Mouse (Mus musculus) limb, embryonic 13.5 days (tissue): ENCODE measurements around the gene Nelfa. TPM values are rescaled to one million over a fixed set of nuclear protein-coding genes. Genes with fewer than 3 reads are reported as not detected.
"Not testable (repeated sequence)": the region's sequence is repeated elsewhere in the genome, so short reads cannot be mapped to it uniquely, and the experiment has no call there.

ENCODE experiments used
- ATAC-seq: fragments of 200-750 bp; cut with Nextera tagmentation; 2 replicates; pipeline ENCODE4 v1.8.0; 2017; ENCODE audit warnings: low read depth, moderate number of reproducible peaks, moderate TSS enrichment; ENCODE audit not compliant: low FRiP score
- H3K27ac ChIP-seq: fragments of 300-500 bp; sonication (generic); 2 replicates; pipeline ENCODE4 v1.5.1; 2015; ENCODE audit warnings: inconsistent platforms, mild to moderate bottlenecking, moderate library complexity
- H3K27me3 ChIP-seq: fragments of 300-500 bp; sonication (generic); 2 replicates; pipeline ENCODE4 v1.6.1; 2015; ENCODE audit warnings: mild to moderate bottlenecking, inconsistent platforms
- H3K36me3 ChIP-seq: fragments of 300-500 bp; sonication (generic); 2 replicates; pipeline ENCODE4 v1.6.1; 2015; ENCODE audit warnings: inconsistent platforms, mild to moderate bottlenecking, moderate library complexity
- H3K4me1 ChIP-seq: fragments of 300-500 bp; sonication (generic); 2 replicates; pipeline ENCODE4 v1.6.1; 2015; ENCODE audit warnings: inconsistent platforms
- H3K4me2 ChIP-seq: fragments of 300-500 bp; sonication (generic); replicated peaks from 2 replicates; pipeline ENCODE4 v1.6.1; 2015; ENCODE audit warnings: inconsistent platforms, mild to moderate bottlenecking, moderate library complexity
- H3K4me3 ChIP-seq: fragments of 300-500 bp; sonication (generic); 2 replicates; pipeline ENCODE4 v1.5.1; 2015; ENCODE audit warnings: moderate library complexity, mild to moderate bottlenecking, inconsistent platforms
- H3K9ac ChIP-seq: fragments of 300-500 bp; sonication (generic); 2 replicates; pipeline ENCODE4 v1.6.1; 2015; ENCODE audit warnings: mild to moderate bottlenecking, inconsistent platforms
- H3K9me3 ChIP-seq: fragments of 300-500 bp; sonication (generic); 2 replicates; pipeline ENCODE4 v1.6.1; 2016; ENCODE audit warnings: inconsistent platforms
- WGBS: fragments of 180-500 bp; shearing (Covaris S2); methylation state at CpG from one replicate; pipeline ENCODE4 v1.1.7; 2015; 5-methylcytosine and 5-hydroxymethylcytosine counted together
- polyA plus RNA-seq: library from polyadenylated mRNA; unstranded; fragments of >200 nt; fragmentation: Nextera tagmentation; extraction: Ambion mirVana; gene quantifications from 2 replicates; pipeline ENCODE4 v1.2.1, GENCODE M21; 2015

Gene Nelfa
- 64.7 and 70.5 TPM in 2 replicates for polyA plus RNA-seq

DNA sequence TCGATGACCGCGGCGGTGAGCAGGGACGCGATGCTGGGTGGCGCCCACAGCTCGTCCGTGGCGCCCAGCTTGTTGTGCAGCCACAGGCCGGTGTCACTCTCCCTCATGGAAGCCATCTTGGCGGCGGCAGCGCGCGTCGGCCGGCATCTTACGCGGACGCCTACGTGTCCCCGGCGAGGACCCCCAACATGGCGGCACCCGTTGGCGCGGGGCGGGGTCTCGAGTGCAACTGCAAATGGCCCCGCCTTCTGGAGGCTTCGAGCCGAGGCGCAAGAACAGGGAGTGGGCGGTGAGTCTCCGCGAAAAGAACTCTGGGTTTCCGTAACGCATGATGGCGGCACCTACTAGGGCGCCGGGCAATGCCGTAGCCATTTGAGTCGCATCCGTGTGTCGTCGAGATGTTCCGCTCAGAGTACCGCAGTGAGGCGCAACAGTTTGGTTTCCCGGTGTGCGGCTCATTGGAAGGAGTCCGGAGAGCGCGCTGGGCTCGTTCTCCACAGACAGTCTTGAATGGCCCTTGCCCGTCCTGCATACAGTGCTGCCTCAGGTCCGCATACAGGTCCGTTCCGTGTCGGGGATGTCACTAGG is at the start of gene Nelfa:
Gene Nelfa, minus strand, starts transcription at position 294 of the 588 bp plus-strand sequence.
- H3K4me2 ChIP-seq: peak within 1 kb of the TSS; percentile 69
- ATAC-seq: peak; percentile 98
- peaks cover 25% of the 10 kb centered on the region for H3K4me1 ChIP-seq
- H3K27me3 ChIP-seq: no peaks in the 10 kb centered on the region
- peak within 1 kb of the TSS; percentile 92 for H3K27ac ChIP-seq
- peak within 1 kb of the TSS; percentile 94 for H3K9ac ChIP-seq
- peaks cover 17% of the 10 kb centered on the region for H3K9me3 ChIP-seq
- peaks cover 17% of the 10 kb centered on the region for H3K36me3 ChIP-seq
- WGBS: under 1% methylated on average over 61 of the region's 61 CpGs
- H3K4me3 ChIP-seq: peak within 1 kb of the TSS; percentile 86

GRCm38 (mm10) chr5:33983309-33984121 is 47.3 kb upstream of the Nelfa start, which contains the start of gene Gm1673:
Gm1673 (plus strand) TSS chr5:33983433.
- H3K27me3 ChIP-seq: no peaks in the 10 kb centered on the region
- H3K4me1 ChIP-seq: peaks cover 18% of the 10 kb centered on the region
- H3K4me2 ChIP-seq: peak within 1 kb of the TSS; percentile 92
- peak within 1 kb of the TSS; percentile 81 for H3K9ac ChIP-seq
- peak within 1 kb of the TSS; percentile 84 for H3K4me3 ChIP-seq
- H3K9me3 ChIP-seq: no peaks in the 10 kb centered on the region
- WGBS: under 1% methylated on average over 88 of the region's 88 CpGs
- ATAC-seq: peak; percentile 86
- 0 out of 2 replicates have a peak, but pooled peaks cover 12% of the 10 kb centered on the region for H3K36me3 ChIP-seq
- H3K27ac ChIP-seq: 0 out of 2 replicates have a peak within 1 kb of the TSS, but pooled peaks have one; percentile 29

DNA sequence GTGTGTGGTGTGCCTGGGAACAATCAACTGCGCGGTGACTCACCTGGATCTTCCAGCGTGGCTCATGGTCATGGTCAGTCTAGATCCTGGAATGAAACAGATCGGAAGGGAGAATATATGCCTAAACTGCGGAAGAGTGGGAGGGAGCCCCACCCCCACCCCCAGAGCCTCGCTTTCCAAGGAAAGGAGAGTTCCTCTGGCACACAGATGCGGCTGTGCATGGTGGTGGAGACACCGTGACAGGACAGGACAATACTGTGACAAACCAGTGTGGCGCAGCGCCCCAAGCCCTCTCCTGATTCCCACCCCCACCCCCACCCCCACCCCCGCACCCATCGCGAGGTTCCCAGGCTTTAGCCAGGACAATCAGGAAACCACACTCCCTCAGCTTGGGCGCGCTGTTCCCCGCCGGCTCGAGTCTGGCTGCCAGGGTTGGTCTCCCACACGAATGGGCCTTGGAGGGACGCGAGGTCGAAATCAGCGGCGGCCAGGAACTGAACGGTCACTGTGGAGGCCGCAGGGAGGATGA is 46.6 kb upstream of the Nelfa start:
- peak overlapping the region; percentile 81 for H3K9ac ChIP-seq
- peaks cover 18% of the 10 kb centered on the region for H3K4me1 ChIP-seq
- peak overlapping the region; percentile 84 for H3K4me3 ChIP-seq
- 0 out of 2 replicates have a peak, but pooled peaks cover 12% of the 10 kb centered on the region for H3K36me3 ChIP-seq
- ATAC-seq: peak; percentile 37
- peak overlapping the region; percentile 92 for H3K4me2 ChIP-seq
- H3K27ac ChIP-seq: no peak overlapping the region
- WGBS: 5% methylated on average over 26 of the region's 26 CpGs
- H3K9me3 ChIP-seq: no peaks in the 10 kb centered on the region
- H3K27me3 ChIP-seq: no peaks in the 10 kb centered on the region

DNA sequence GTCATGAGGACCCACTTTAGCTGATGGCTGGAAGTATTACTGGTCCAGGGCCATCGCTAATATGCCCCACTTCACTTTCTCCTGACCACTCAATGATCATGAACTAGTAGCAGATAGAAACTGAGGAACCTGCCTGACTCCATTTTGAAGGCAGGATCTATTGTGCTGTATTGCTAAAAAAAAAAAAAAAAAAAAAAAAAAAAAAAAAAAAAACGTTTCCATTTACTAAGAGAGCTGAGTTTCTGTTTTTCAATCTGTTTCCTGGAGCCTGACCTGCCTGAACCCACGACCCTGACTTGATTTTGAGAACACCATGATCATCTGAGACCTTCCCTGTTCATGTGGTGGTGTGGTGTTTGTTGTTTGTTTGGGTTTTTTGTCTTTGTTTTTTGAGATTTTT is 40.1 kb upstream of the Nelfa start:
- no peaks in the 10 kb centered on the region for H3K4me1 ChIP-seq
- 34% methylated on average over 3 of the region's 3 CpGs for WGBS
- no peak overlapping the region for H3K9ac ChIP-seq
- no peak for ATAC-seq
- H3K27me3 ChIP-seq: no peaks in the 10 kb centered on the region
- H3K4me3 ChIP-seq: no peak overlapping the region
- no peak overlapping the region for H3K4me2 ChIP-seq
- H3K27ac ChIP-seq: no peak overlapping the region
- H3K36me3 ChIP-seq: 0 out of 2 replicates have a peak, but pooled peaks cover 2% of the 10 kb centered on the region
- H3K9me3 ChIP-seq: no peaks in the 10 kb centered on the region

GRCm38 (mm10) chr5:33974736-33975135 is 38.5 kb upstream of the Nelfa start:
- no peak overlapping the region for H3K27ac ChIP-seq
- H3K4me2 ChIP-seq: no peak overlapping the region
- H3K9me3 ChIP-seq: no peaks in the 10 kb centered on the region
- H3K27me3 ChIP-seq: no peaks in the 10 kb centered on the region
- H3K4me1 ChIP-seq: no peaks in the 10 kb centered on the region
- H3K36me3 ChIP-seq: 0 out of 2 replicates have a peak, but pooled peaks cover 2% of the 10 kb centered on the region
- ATAC-seq: no peak
- whole genome bisulfite sequencing: 53% methylated on average over 2 of the region's 2 CpGs
- H3K4me3 ChIP-seq: no peak overlapping the region
- no peak overlapping the region for H3K9ac ChIP-seq

GRCm38 (mm10) chr5:33959382-33959781 is 23.2 kb upstream of the Nelfa start:
- Histone ChIP-seq H3K27ac (no peak overlapping the region), H3K4me3 (no peak overlapping the region), H3K27me3 (no peaks in the 10 kb centered on the region), H3K4me1 (no peaks in the 10 kb centered on the region), H3K9me3 (peaks cover 19% of the 10 kb centered on the region; the same call in 1 of the 2 replicates), H3K36me3 (no peaks in the 10 kb centered on the region), H3K9ac (no peak overlapping the region), H3K4me2 (no peak overlapping the region)
- 82% methylated on average over 4 of the region's 4 CpGs for WGBS
- no peak for ATAC-seq

DNA sequence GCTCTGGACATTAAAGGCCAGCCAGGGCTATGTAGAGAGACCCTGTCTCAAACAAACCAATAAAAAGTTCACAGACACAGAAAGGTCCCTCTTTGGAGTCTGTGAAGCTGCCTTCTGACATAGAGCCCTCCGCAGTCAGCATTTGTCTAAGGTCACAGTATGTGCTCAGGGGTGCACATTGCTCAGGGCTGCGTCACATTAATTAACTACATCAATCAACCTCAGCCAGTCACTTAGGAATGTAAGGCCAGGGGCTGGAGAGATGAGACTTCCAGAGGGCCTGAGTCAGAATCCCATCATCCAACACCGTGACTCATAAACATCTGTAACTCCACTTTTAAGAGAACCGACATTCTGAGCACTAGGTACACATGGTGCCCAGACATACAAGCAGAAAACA is 19.7 kb upstream of the Nelfa start:
- no peaks in the 10 kb centered on the region for H3K27me3 ChIP-seq
- H3K27ac ChIP-seq: no peak overlapping the region
- H3K9ac ChIP-seq: no peak overlapping the region
- peaks cover 32% of the 10 kb centered on the region for H3K9me3 ChIP-seq
- WGBS: 58% methylated on average over 4 of the region's 4 CpGs
- H3K36me3 ChIP-seq: no peaks in the 10 kb centered on the region
- no peak for ATAC-seq
- no peaks in the 10 kb centered on the region for H3K4me1 ChIP-seq
- no peak overlapping the region for H3K4me2 ChIP-seq
- no peak overlapping the region for H3K4me3 ChIP-seq

GRCm38 (mm10) chr5:33954354-33954753 is 18.1 kb upstream of the Nelfa start:
- H3K4me3 ChIP-seq: no peak overlapping the region
- H3K4me2 ChIP-seq: no peak overlapping the region
- H3K9ac ChIP-seq: no peak overlapping the region
- no peaks in the 10 kb centered on the region for H3K27me3 ChIP-seq
- H3K27ac ChIP-seq: no peak overlapping the region
- H3K4me1 ChIP-seq: no peaks in the 10 kb centered on the region
- H3K36me3 ChIP-seq: no peaks in the 10 kb centered on the region
- peaks cover 32% of the 10 kb centered on the region for H3K9me3 ChIP-seq
- WGBS: 41% methylated on average over 10 of the region's 10 CpGs
- ATAC-seq: no peak

DNA sequence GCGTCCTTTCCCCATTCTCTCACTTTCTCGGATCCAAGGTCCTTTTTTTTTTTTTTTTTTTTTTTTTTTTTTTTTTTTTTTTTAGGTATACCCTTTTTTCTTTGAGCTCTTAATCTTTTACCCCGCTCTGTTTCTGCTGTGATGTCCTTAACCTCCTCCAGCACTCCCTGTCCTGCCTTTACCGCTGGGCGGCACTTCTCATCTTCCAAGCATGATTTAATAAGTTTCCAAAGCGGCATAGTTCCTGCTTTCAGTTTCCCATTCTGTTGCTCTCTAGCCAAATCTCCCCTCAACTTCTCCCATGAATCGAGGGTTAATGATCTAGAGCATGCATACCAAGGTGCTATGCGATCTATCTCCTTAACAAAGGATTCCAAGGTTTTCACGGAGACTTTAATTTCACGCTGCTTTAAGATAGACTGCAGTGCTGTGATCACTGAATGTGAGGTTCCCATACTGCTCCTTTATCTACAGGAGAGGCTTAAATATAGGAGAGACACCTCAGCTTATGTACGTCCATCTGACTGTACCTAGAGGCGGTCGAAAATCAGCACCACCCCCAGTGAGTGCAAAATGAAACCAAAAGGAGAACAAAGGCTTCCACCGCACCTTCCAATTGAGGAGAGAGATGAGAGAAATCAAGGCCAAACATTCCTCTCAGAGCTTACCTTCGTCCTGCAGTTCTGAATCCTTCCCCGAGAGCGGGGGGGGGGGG is 17.4 kb upstream of the Nelfa start:
- H3K4me2 ChIP-seq: no peak overlapping the region
- H3K4me3 ChIP-seq: no peak overlapping the region
- 86% methylated on average over 17 of the region's 17 CpGs for WGBS
- ATAC-seq: no peak
- no peak overlapping the region for H3K9ac ChIP-seq
- no peaks in the 10 kb centered on the region for H3K4me1 ChIP-seq
- peaks cover 30% of the 10 kb centered on the region for H3K9me3 ChIP-seq
- no peak overlapping the region for H3K27ac ChIP-seq
- no peaks in the 10 kb centered on the region for H3K36me3 ChIP-seq
- H3K27me3 ChIP-seq: no peaks in the 10 kb centered on the region

GRCm38 (mm10) chr5:33948314-33948713 is 12.1 kb upstream of the Nelfa start:
- H3K4me2 ChIP-seq: no peak overlapping the region

DNA sequence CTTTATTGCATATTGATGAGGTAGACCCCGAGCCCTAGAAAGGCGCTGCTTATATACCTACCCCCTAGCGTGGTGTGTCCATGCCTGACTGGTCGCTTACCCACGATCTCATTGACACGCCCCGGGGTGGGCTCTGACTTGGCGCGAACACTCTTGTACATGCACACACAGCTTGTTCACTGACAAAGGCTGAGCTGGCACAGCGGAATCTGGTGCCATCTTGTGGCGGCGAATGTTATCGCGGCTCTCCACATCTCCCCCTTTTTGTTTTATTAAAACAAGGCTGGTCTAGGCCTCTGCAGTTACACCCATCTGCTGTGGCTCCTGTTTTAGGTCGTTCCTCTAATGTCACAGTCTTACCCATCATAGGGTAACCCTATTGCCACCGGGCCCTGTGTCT is 10.8 kb upstream of the Nelfa start:
- H3K27ac ChIP-seq, H3K36me3 ChIP-seq, H3K4me2 ChIP-seq, H3K27me3 ChIP-seq, H3K4me1 ChIP-seq, ATAC-seq, H3K9ac ChIP-seq, H3K4me3 ChIP-seq: not testable (repeated sequence)
- 85% methylated on average over 16 of the region's 16 CpGs for WGBS
- peaks cover 23% of the 10 kb centered on the region for H3K9me3 ChIP-seq

More at GRCm38 (mm10) chr5:33948314-33948713, 12.1 kb upstream of the Nelfa start:
- H3K36me3 ChIP-seq: 0 out of 2 replicates have a peak, but pooled peaks cover 5% of the 10 kb centered on the region
- no peaks in the 10 kb centered on the region for H3K4me1 ChIP-seq
- no peak overlapping the region for H3K4me3 ChIP-seq
- H3K27me3 ChIP-seq: no peaks in the 10 kb centered on the region
- no peak overlapping the region for H3K27ac ChIP-seq
- no peak for ATAC-seq
- no peak overlapping the region for H3K9ac ChIP-seq
- peaks cover 26% of the 10 kb centered on the region for H3K9me3 ChIP-seq
- WGBS: 86% methylated on average over 4 of the region's 4 CpGs
